Mouse (Mus musculus) small intestine, adult 2 months (tissue): Measurements from ENCODE around the gene St6gal1. TPM values are rescaled to one million over a fixed set of nuclear protein-coding genes. Genes with fewer than 3 reads are reported as not detected.

Source experiments
- H3K27ac ChIP-seq: fragments of 200-500 bp; 2 replicates; pipeline ENCODE4 v1.5.1; 2012; ENCODE audit warnings: low read depth, low read length, control low read depth, inconsistent platforms; ENCODE audit not compliant: insufficient read depth
- H3K27me3 ChIP-seq: fragments of 200-500 bp; 2 replicates; pipeline ENCODE4 v1.6.1; 2012; ENCODE audit warnings: mild to moderate bottlenecking, moderate library complexity, low read length, inconsistent platforms; ENCODE audit not compliant: control insufficient read depth, insufficient read depth
- H3K36me3 ChIP-seq: fragments of 200-500 bp; 2 replicates; pipeline ENCODE4 v1.6.1; 2012; ENCODE audit warnings: mild to moderate bottlenecking, low read length, control low read depth, inconsistent platforms; ENCODE audit not compliant: control insufficient read depth, insufficient read depth
- H3K4me1 ChIP-seq: fragments of 200-500 bp; 2 replicates; pipeline ENCODE4 v1.6.1; 2012; ENCODE audit warnings: low read length, inconsistent platforms, mixed read lengths; ENCODE audit not compliant: control insufficient read depth, insufficient read depth, insufficient read length
- H3K4me3 ChIP-seq: fragments of 200-500 bp; 2 replicates; pipeline ENCODE4 v1.5.1; 2012; ENCODE audit warnings: low read depth, mild to moderate bottlenecking, control low read depth, inconsistent platforms, low read length, moderate library complexity
- CTCF ChIP-seq: fragments of 200-500 bp; IDR thresholded peaks from 2 replicates; pipeline ENCODE4 v1.5.1; 2012; ENCODE audit warnings: low read depth, mild to moderate bottlenecking, control low read depth, inconsistent platforms, low read length, moderate library complexity, mixed read lengths; ENCODE audit not compliant: insufficient replicate concordance, insufficient read length; ENCODE audit errors: extremely low read depth
- POLR2A ChIP-seq: fragments of 200-500 bp; IDR thresholded peaks from 2 replicates; pipeline ENCODE4 v1.6.1; 2012; ENCODE audit warnings: low read depth, mild to moderate bottlenecking, control low read depth, inconsistent platforms, low read length, moderate library complexity
- WGBS: fragments of 180-500 bp; shearing (Covaris S2); methylation state at CpG from one replicate; pipeline ENCODE4 v1.1.7; 2018; 5-methylcytosine and 5-hydroxymethylcytosine counted together
- polyA plus RNA-seq: library from polyadenylated mRNA; depleted of rRNA; stranded (reverse); fragments of >200 nt; gene quantifications from 2 replicates; pipeline ENCODE4 v1.2.3, GENCODE M21; 2012

St6gal1 gene
- polyA plus RNA-seq, 1 experiment, result 6.4 TPM

- H3K27me3 ChIP-seq, result no peaks in the 10 kb centered on the region
- no peaks in the 10 kb centered on the region for H3K36me3 ChIP-seq
- H3K4me1 ChIP-seq, result peaks cover 2% of the 10 kb centered on the region; the same call in 1 of the 2 replicates
- H3K4me3 ChIP-seq, result no peak overlapping the region
- WGBS, result 78% methylated on average over 7 of the region's 7 CpGs
- no peak overlapping the region for H3K27ac ChIP-seq
- TF ChIP-seq CTCF, result no peak
- no peak for TF ChIP-seq POLR2A
Measured at GRCm38 (mm10) chr16:23274606-23275310, 50.2 kb downstream of the St6gal1 start.

- Histone ChIP-seq H3K27me3 (no peaks in the 10 kb centered on the region), H3K4me1 (peaks cover 2% of the 10 kb centered on the region; the same call in 1 of the 2 replicates), H3K27ac (no peak overlapping the region), H3K4me3 (no peak overlapping the region), H3K36me3 (no peaks in the 10 kb centered on the region)
- 79% methylated on average over 2 of the region's 2 CpGs for WGBS
- TF ChIP-seq CTCF, result no peak
- TF ChIP-seq POLR2A, result no peak
Measured at GRCm38 (mm10) chr16:23275661-23276060, 51.1 kb downstream of the St6gal1 start.

- Histone ChIP-seq H3K4me3 (no peak overlapping the region), H3K27me3 (no peaks in the 10 kb centered on the region), H3K36me3 (no peaks in the 10 kb centered on the region), H3K4me1 (no peaks in the 10 kb centered on the region), H3K27ac (peak overlapping the region; percentile 29)
- WGBS, result 46% methylated on average over 9 of the region's 9 CpGs
- TF ChIP-seq POLR2A (no peak), CTCF (no peak)
Measured at GRCm38 (mm10) chr16:23279879-23280741, 55.6 kb downstream of the St6gal1 start.

GRCm38 (mm10) chr16:23280742-23281090 lies 56.2 kb downstream of the St6gal1 start:
- H3K27me3 ChIP-seq, result no peaks in the 10 kb centered on the region
- H3K27ac ChIP-seq, result no peak overlapping the region
- H3K4me1 ChIP-seq, result no peaks in the 10 kb centered on the region
- H3K36me3 ChIP-seq, result no peaks in the 10 kb centered on the region
- TF ChIP-seq CTCF (no peak), POLR2A (no peak)
- WGBS, result 44% methylated on average over 4 of the region's 4 CpGs
- H3K4me3 ChIP-seq, result no peak overlapping the region

- 72% methylated on average over 5 of the region's 5 CpGs for WGBS
- Histone ChIP-seq H3K27ac (peak overlapping the region; percentile 27), H3K4me1 (no peaks in the 10 kb centered on the region), H3K36me3 (no peaks in the 10 kb centered on the region), H3K4me3 (no peak overlapping the region), H3K27me3 (no peaks in the 10 kb centered on the region)
- TF ChIP-seq CTCF (no peak), POLR2A (no peak)
Measured at GRCm38 (mm10) chr16:23282241-23282640, 57.7 kb downstream of the St6gal1 start.

GRCm38 (mm10) chr16:23282941-23283340 lies 58.4 kb downstream of the St6gal1 start:
- 82% methylated on average over 5 of the region's 5 CpGs for WGBS
- TF ChIP-seq CTCF (no peak), POLR2A (no peak)
- Histone ChIP-seq H3K27ac (peak overlapping the region; percentile 7), H3K36me3 (no peaks in the 10 kb centered on the region), H3K27me3 (no peaks in the 10 kb centered on the region), H3K4me3 (no peak overlapping the region), H3K4me1 (no peaks in the 10 kb centered on the region)

- H3K27me3 ChIP-seq, result no peaks in the 10 kb centered on the region
- 85% methylated on average over 1 of the region's 1 CpGs for WGBS
- no peaks in the 10 kb centered on the region for H3K36me3 ChIP-seq
- no peak overlapping the region for H3K4me3 ChIP-seq
- peak overlapping the region; percentile 53; the same call in 1 of the 2 replicates for H3K27ac ChIP-seq
- TF ChIP-seq POLR2A (no peak), CTCF (no peak)
- no peaks in the 10 kb centered on the region for H3K4me1 ChIP-seq
Measured at GRCm38 (mm10) chr16:23283677-23284076, 59.1 kb downstream of the St6gal1 start.
